Mouse (Mus musculus) small intestine, adult 2 months (tissue): ENCODE measurements around the gene Sirt7.

Experiments
- CTCF ChIP-seq: fragments of 200-500 bp; IDR thresholded peaks from 2 replicates; pipeline ENCODE4 v1.5.1; 2012; ENCODE audit warnings: low read depth, mild to moderate bottlenecking, control low read depth, inconsistent platforms, low read length, moderate library complexity, mixed read lengths; ENCODE audit not compliant: insufficient replicate concordance, insufficient read length; ENCODE audit errors: extremely low read depth
- POLR2A ChIP-seq: fragments of 200-500 bp; IDR thresholded peaks from 2 replicates; pipeline ENCODE4 v1.6.1; 2012; ENCODE audit warnings: low read depth, mild to moderate bottlenecking, control low read depth, inconsistent platforms, low read length, moderate library complexity

DNA sequence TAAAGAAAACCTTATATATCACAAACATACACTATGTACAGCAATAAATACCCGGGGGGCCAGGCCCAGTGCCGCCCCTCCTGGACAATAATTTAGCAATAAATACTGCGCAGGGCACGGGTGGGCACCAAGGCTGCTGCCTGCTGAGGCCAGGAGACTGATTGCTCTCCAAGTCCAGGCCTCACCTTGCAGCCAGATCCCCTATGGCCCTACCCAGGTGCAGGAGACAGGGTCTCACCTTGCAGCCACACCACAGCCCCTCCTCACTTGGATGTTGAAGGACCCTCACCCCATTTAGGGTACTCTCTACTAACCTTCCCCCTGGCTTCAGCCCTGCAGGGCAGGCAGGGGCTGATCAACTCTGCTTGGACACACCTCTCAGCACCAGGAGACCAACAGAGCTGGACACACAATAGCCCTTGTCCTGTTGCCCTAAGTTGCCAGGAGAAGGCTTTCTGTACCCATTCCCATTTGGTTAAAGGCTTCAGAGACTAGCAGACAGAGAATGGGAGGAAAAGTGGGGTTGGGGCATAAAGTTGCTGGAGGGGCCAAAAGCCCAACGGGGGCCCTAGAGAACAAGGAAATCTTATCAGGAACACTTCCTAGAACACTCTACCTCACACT, at the start of gene Sirt7:
- TF ChIP-seq CTCF (no peak), POLR2A (no peak)
